Mouse (Mus musculus) embryo, embryonic 9.5 days (tissue): Measurements from ENCODE around the gene Atf7ip.

Source experiments
- DNase-seq: peaks from one replicate; pipeline ENCODE4 v3.0.0-alpha.2; 2017; ENCODE audit errors: extremely low spot score

The Atf7ip gene

DNA sequence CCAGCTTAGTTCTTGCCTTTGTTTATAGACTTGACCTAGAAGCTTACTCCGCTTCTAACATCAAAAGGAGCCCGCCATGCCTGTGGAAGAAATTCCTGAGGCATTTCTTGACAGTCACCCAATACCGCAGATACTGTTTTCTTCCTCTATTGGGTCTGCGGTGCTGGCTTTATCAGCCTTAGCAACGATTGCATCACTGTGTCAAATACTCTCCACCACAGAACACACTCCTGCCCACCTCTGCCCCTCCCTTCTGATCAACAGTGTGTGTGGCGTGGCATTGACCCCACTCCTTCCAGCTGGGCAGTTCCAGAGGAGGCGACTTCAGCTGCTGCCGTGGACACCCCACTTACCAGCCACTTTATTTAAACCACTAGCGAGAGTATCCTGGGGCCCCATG is 139.8 kb downstream of the Atf7ip start:
- DNase-seq, result no peak

GRCm38 (mm10) chr6:136646207-136646606 is 140.2 kb downstream of the Atf7ip start:
- no peak for DNase-seq

GRCm38 (mm10) chr6:136647455-136647861 is 141.5 kb downstream of the Atf7ip start:
- DNase-seq, result no peak

DNA sequence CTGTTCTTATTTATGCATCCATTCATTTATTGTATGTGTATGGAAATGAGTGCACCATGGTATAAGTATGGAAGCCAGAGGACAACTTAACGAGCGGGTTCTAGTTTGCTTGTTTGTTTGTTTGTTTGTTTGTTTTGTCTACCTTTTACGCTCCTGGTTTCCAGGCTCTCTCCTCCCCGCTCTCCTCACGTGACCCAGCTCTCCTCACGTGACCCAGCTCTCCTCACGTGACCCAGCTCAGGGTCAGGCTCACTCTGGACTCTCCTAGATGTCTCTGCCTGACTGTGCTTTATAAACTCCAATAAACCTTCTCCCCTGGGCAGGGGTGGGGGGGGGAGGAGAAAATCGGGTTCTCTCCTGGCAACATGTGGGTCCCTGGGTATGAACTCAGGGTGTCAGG is 144.7 kb downstream of the Atf7ip start:
- no peak for DNase-seq

DNA sequence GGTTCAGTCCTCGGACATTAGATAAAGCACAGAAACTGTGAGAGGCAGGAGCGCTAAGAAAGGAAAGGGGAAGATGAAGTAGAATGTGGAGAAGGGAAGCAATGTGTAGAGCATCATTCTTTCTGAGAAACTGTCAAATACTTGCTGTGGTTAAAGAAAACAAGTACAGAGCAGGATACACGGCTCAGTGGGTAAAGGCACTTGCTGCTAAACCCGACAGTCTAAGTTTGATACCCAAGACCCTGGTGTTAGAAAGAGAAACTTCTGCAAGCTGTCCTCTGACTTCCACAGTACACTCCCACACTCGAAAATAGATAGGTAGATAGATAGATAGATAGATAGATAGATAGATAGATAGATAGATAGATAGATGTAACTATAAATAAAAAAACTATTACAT is 147.4 kb downstream of the Atf7ip start:
- DNase-seq, result no peak

- DNase-seq, result no peak
Observed at GRCm38 (mm10) chr6:136654470-136654869, 148.5 kb downstream of the Atf7ip start.

DNA sequence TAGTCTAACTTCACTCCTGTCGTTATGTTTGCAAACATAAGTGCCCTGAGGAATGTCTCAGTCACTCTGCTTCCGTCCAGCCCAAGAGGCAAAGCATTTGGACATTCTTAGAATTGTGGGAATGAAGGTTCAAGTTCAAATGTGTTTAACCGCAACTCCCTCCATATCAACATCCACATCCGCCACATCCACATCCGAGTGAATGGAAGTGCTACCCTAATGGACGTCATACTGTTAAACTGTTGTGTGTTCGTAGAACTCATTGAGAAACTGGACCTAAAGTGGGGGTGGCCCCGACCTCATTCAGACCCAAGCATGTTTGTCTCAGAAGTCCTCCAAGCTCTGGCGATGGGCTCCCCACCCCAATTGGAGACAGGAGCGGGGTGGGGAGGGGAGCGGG is 149.8 kb downstream of the Atf7ip start:
- DNase-seq, result no peak

DNA sequence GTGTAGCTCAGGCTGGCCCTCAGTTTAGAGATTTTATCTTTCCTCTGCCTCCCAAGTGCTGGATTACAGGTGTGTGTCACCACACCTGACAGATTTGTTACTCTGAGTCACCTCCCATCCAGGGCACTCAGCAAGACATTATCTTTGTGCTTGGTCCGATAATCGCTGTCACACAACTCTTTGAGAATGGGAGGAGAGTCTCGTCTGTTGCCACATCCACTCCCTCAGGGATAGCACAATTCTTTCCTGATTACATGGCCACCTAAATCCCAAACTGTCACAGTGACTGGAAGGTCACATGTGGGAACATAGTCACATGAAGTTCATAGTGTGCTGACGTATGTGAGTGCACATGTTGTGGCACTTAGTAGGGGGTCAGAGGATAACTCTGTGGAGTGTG is 152.3 kb downstream of the Atf7ip start:
- no peak for DNase-seq

DNA sequence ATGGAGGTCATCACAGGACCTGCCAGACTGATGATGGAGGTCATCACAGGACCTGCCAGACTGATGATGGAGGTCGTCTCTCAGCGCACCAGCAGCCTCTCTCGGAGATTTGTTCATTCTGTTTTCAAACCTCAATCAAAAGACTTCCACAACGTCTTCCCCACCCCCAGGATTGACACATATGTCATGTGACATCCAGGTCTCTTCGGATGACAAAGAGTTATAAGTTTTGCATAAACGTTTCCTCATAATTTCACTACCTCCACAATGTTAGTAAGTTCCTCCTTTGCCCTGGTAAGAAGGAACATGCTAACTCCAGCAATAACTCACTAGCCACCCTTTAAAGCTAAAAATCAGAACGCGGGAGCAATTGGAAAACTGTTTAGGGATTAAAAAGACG is 153.3 kb downstream of the Atf7ip start:
- no peak for DNase-seq
